Mouse (Mus musculus): ENCODE data around the gene Arf1. TPM values are rescaled to one million over a fixed set of nuclear protein-coding genes. Genes with fewer than 3 reads are reported as not detected.
"Not testable (repeated sequence)": the region's sequence is repeated elsewhere in the genome, so short reads cannot be mapped to it uniquely, and the experiment has no call there.

Arf1 gene
- total RNA-seq, 2 experiments from 2014 or later = 252 to 265 TPM

GRCm38 (mm10) chr11:59227604-59228121 lies 407 bp downstream of the Arf1 start:
- DNase-seq (ENCODE audit: low spot score) = no peak
- intact Hi-C loops (cut with DNase I) = loop anchor here (5.0 kb wide), 1 partner anchor 65 kb away; the partner anchor contains the start of gene Iba57

- intact Hi-C loops (cut with DNase I) = loop anchor here (5.0 kb wide), 1 partner anchor 65 kb away; the partner anchor contains the start of gene Iba57
- no peak for DNase-seq (ENCODE audit: low spot score)
Observed at GRCm38 (mm10) chr11:59226787-59227603, 1.1 kb downstream of the Arf1 start.

DNA sequence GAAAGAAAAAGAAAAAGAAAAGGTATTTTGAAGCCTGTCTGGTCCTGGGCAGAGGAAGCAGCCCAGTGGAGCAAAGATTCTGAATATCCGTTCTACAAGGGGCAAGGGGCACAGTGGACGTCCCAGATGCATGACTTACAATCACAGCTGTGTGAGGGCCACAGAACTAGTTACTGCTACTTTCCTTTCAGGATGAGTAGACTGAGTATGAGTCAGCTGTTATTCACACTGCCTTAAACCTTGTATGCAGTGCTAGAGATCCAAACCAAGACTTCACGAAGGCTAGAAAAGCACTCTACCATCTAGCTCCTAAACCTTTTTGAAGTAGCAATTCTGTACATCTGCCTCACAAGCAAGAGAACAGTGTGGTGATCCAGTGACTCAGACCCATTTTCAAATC lies 1.8 kb downstream of the Arf1 start:
- DNase-seq (ENCODE audit: low spot score) = no peak
- intact Hi-C loops (cut with DNase I) = loop anchor here (5.0 kb wide), 1 partner anchor 64 kb away; the partner anchor contains the start of gene Iba57

GRCm38 (mm10) chr11:59225167-59225566 lies 2.9 kb downstream of the Arf1 start:
- intact Hi-C loops (cut with DNase I) = loop anchor here (5.0 kb wide), 1 partner anchor 63 kb away; the partner anchor contains the start of gene Iba57
- no peak for DNase-seq (ENCODE audit: low spot score)

DNA sequence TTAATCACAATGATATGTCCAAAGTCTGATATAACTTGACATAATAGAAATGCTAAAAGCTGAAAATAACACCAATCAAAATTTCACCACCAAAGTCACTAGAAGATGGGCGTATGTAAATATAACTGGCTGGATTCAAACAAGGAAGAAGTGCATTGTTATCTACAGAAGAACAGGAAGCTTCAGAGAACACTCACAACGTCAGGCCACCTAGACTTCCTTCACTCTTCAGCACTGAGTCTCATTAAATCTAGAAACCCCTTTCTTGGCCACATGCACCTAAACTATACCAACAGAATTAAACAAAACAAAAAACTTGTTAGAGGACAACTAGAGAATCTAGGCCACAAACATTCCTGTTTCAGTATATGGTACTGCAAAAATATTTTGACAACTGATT lies 3.6 kb downstream of the Arf1 start:
- no peak for DNase-seq (ENCODE audit: low spot score)
- intact Hi-C loops (cut with DNase I) = no loop called here

DNA sequence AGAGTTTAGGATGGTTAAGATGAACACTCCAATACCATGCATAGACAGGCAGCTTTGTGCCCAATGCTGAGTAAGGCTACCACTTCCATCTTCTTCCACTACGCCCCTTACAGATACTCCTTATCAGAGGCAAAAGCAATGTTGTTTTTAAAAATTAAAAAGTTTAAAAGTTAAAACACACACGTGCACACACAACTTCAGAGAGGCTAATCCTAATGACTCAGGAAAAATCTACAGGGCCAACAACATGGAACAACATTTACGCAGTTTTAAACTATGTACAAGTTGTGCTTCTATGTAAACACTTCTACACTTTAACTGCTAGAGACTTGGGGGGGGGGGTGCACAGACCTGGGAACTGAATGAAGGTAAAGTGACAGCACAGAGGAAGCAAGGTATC lies 4.0 kb downstream of the Arf1 start:
- DNase-seq (ENCODE audit: low spot score) = no peak
- intact Hi-C loops (cut with DNase I) = no loop called here

DNA sequence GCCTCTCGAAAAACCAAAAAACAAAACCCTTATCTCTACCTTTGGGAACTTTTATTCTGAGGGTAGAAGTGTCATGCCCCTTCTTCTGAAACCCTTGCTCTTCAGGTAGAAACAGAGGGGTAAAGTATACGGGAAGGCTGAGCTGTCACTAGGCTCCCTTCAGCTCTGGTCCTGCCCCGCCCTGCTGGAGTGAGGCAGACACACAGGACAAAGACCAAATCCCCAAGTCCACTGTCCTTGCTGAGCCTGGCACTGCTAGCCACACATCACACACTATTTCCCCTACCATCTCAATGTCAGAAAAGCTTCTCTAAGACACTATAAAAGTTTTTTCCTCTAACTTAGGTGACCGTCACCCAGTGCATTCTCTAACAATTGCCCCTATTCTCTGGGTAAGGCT lies 5.8 kb downstream of the Arf1 start:
- DNase-seq (ENCODE audit: low spot score) = no peak
- intact Hi-C loops (cut with DNase I) = no loop called here

DNA sequence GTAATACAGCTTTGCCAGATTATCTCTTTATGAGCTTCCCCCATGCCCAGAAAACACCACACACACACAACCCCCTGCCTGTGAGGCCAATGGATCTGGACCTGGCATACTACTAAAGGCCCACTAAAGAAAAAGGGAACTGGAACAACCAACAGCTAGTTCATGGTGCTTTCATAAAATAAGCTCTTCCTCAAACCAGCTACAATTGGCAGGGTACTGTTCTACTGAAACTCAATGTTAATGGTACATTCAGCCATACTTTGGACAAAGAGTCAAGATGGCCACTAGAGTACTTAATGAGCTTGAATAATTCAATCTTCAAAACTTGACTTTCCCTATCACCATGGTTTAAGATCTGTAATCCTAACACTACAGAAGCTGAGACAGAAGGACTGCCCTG lies 6.5 kb downstream of the Arf1 start:
- no peak for DNase-seq (ENCODE audit: low spot score)
- intact Hi-C loops (cut with DNase I) = no loop called here

GRCm38 (mm10) chr11:59219064-59219463 lies 9.0 kb downstream of the Arf1 start:
- intact Hi-C loops (cut with DNase I) = no loop called here
- DNase-seq (ENCODE audit: low spot score) = no peak

DNA sequence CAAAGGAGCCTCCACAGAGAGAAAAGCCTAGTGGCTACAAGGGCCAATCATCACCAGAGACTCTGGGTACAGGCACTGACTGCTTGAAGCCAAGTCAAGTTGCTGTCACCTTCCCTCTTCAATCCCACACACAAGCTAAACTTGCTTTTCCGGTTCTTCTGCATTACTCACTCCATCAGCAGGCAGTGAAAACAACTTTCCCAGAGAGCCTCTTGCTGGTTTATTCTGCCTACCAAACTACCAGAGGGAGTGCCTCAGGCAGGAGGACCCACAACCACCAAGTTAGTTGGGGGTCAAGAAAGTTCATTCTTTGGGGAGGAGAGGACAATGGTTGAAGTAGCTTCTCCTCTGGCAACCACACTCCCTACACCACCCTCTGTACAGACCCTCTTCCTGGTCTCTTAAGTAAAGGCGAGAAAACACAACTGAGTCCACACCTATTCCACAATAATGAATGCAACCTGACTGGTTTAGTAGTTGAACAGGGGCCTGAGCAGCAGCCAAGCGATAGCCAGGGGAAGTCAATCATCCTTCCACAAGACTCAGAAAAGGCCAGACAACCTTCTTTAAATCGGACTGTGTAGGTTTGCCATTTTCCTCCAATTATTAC lies 9.6 kb downstream of the Arf1 start:
- DNase-seq (ENCODE audit: low spot score) = no peak
- intact Hi-C loops (cut with DNase I) = no loop called here

DNA sequence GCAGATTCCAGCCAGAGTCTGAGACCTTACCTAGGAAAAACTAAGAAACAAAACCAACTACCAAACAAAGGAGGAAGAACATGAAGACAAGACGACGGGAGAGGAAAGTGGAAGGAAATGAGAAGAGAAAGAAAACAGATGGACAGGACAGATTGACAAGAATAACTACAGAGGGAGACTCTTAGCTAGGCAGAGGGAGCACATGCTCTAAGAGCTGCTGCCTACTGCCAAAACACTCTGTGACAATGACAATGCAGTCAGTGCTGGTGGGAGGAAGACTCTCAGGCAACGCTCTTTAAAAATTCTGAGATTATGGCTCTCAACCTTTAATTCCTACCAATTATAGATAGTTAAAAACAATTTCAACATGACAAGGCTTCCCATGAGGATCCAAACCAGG lies 11.1 kb downstream of the Arf1 start:
- DNase-seq (ENCODE audit: low spot score) = no peak

DNA sequence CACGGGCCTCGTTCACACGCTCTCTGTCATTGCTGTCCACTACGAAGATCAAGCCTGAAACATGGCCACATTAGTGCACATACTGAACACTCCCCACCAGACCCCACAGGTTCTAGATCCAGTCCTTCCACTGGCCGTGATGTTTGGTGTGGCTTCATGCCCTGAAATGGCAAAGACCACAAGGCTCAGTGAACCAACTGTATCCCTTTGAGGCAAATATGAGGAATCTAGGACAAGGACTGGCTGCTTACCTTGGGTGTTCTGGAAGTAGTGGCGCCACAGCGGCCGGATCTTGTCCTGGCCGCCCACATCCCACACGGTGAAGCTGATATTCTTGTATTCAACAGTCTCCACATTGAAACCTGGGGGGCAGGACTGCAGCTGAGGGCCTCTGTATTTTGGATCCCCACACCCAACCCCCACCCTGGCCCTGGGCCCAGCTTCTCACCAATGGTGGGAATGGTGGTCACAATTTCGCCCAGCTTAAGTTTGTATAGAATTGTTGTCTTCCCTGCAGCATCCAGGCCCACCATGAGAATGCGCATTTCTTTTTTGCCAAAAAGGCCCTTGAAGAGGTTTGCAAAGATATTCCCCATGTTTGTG lies 15.1 kb downstream of the Arf1 start:
- intact Hi-C loops (cut with DNase I) = no loop called here

More for the DNA sequence above, 11.1 kb downstream of the Arf1 start:
- intact Hi-C loops (cut with DNase I) = no loop called here

GRCm38 (mm10) chr11:59212320-59212719 lies 15.8 kb downstream of the Arf1 start:
- intact Hi-C loops (cut with DNase I); DNase-seq (ENCODE audit: low spot score): not testable (repeated sequence)

More for the DNA sequence above, 15.1 kb downstream of the Arf1 start:
- no peak for DNase-seq (ENCODE audit: low spot score)

- DNase-seq (ENCODE audit: low spot score); intact Hi-C loops (cut with DNase I): not testable (repeated sequence)
Observed at GRCm38 (mm10) chr11:59211561-59211960, 16.5 kb downstream of the Arf1 start.

DNA sequence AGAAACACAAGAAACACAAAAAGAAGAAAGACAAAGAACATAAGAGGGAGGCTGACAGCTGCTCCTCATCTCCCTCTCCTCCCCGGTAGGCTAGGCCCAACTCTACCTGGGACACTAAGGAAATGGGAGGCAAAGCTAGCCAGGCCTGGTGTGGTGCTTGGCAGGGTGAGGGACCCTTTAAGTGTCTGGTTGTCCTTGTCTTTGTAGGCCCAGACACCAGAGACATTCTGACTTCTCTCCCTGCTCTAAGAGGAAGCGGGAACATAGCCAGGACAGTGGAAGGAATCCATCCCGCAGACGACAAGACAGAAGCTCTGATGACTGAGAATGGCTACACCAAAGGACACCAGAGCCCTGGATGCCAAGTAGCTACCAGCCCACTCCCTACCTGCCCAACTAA lies 18.1 kb downstream of the Arf1 start:
- intact Hi-C loops (cut with DNase I) = no loop called here
- no peak for DNase-seq (ENCODE audit: low spot score)

GRCm38 (mm10) chr11:59209580-59209979 lies 18.5 kb downstream of the Arf1 start:
- no peak for DNase-seq (ENCODE audit: low spot score)
- intact Hi-C loops (cut with DNase I) = no loop called here

DNA sequence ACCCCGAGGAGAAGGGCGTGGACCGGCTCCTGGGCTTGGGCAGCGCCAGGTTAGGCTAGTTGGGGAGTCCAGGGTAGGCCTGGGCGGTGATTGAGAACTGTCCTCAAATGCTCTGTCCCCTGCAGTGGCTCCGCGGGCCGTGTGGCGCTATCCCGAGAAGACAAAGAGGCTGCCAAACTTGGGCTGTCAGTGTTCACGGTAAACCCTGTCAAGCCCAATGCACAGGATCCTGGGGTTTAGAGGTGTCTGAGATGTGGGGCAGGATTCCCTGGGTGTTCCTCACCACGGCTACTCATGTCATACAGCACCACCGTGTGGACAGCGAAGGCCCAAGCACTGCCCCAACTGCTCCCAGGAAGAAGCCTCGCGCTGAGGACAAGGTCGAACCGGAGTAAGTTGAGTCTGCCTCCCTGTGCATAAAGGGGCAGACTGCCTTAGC lies 19.0 kb downstream of the Arf1 start:
- no peak for DNase-seq (ENCODE audit: low spot score)
- intact Hi-C loops (cut with DNase I) = no loop called here

DNA sequence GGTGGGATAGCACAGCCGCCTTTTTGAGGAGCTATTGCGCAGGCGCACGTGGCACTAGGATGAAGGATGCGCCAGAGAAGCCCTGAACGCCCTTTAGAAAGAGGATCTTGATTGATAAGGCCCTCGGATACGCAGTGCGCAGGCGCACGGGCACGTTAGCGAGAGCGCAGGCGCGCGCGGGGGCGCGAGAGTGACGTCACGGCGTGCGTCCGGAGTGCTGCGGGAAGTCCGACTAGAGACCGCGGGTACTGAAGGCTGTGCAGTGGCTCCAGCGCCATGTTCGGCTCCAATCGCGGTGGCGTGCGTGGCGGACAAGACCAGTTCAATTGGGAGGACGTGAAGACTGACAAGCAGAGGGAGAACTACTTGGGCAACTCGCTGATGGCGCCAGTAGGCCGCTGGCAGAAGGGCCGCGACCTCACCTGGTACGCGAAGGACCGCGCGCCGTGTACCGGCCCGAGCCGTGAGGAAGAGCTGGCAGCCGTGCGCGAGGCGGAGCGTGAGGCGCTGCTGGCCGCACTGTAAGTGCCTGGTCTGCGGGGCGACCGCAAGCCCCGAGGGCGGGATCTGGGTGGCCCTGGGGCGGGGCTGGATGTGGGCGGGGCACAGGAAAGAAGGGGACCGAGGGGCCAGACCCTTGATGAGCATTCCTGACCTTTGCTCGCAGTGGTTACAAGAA lies 19.8 kb downstream of the Arf1 start, which contains the start of gene 2310033P09Rik:
2310033P09Rik (plus strand) TSS at position 169 of the 679 bp plus-strand sequence.
- intact Hi-C loops (cut with DNase I) = no loop called here
- DNase-seq (ENCODE audit: low spot score) = peak; percentile 91

DNA sequence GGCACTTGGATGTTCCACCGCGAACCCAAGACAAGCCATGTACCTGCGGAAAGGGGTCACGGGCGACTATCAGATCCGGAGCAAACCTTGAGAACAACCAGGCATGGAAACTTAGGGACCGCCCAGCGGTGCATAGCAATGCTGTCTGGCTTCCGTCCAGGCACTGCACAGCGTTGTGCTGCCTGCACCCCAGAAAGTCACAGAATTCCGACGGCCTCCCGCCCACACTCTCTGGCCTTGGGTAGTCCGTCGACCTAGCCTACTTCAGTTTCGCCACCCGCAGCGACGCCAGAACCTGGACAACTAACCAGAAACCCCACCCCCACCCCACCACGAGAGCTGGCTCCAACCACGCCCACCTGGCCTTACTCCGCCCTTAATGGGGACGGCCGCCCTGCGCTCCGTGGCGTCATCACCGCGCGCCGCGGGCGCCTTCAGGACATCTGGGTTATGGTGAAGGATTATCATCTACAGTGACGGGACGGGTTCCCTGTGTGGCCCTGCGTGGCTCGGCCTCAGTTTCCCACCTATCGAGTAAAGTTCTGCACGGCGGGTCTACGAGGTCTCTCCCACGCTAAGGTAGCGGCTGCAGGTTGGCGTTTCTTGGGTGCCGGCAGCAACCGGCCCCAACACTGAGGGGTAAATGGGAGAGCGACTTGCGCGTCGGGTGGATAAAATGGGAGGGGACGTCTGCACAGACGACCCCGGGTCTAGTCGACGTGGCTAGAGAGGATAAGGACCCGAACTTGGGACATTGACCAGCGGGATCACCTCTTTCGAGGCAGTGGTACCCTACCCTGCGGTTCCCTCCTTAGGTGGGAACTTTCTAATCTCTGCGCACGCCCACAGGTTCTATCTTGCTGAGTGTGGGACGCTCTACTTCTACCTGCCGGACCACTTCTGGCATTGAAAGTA lies 25.7 kb downstream of the Arf1 start, which contains the start of gene Mrpl55:
Mrpl55 (plus strand) TSS at position 406 of the 915 bp plus-strand sequence.
- peak; percentile 83 for DNase-seq (ENCODE audit: low spot score)
- intact Hi-C loops (cut with DNase I) = loop anchor here (5.0 kb wide), 1 partner anchor 40 kb away; the partner anchor contains the start of gene Iba57

Measured in heart, postnatal 25 days (tissue).